Mouse (Mus musculus): ENCODE data around the gene Gm10521.

- TF ChIP-seq CTCF (conservative IDR thresholded peaks at IDR 0.05; ENCODE audit: low read length) (no peak), NANOG (IDR thresholded peaks at IDR 0.05; ENCODE audit: borderline replicate concordance, low read length) (no peak), POU5F1 (IDR thresholded peaks at IDR 0.05; ENCODE audit: borderline replicate concordance, low read length) (no peak)
Observed at GRCm38 (mm10) chr1:171886989-171887388, 8.5 kb upstream of the Gm10521 start.
